Mouse (Mus musculus) forebrain, embryonic 13.5 days (tissue): ENCODE results near the gene Zbtb39. TPM values are rescaled to one million over a fixed set of nuclear protein-coding genes. Genes with fewer than 3 reads are reported as not detected.
"Not testable (repeated sequence)": the region's sequence is repeated elsewhere in the genome, so short reads cannot be mapped to it uniquely, and the experiment has no call there.

Experiments
- ATAC-seq: fragments of 200-750 bp; cut with Nextera tagmentation; 2 replicates; pipeline ENCODE4 v1.8.0; 2017
- H3K27ac ChIP-seq: fragments of 300-500 bp; sonication (generic); 2 replicates; pipeline ENCODE4 v1.5.1; 2015; ENCODE audit warnings: inconsistent platforms, mild to moderate bottlenecking, moderate library complexity
- H3K27me3 ChIP-seq: fragments of 300-500 bp; sonication (generic); 2 replicates; pipeline ENCODE4 v1.6.1; 2015; ENCODE audit warnings: mild to moderate bottlenecking, inconsistent platforms
- H3K36me3 ChIP-seq: fragments of 300-500 bp; sonication (generic); 2 replicates; pipeline ENCODE4 v1.6.1; 2015; ENCODE audit warnings: mild to moderate bottlenecking, inconsistent platforms; ENCODE audit not compliant: poor library complexity, severe bottlenecking
- H3K4me1 ChIP-seq: fragments of 300-500 bp; sonication (generic); 2 replicates; pipeline ENCODE4 v1.6.1; 2015; ENCODE audit warnings: inconsistent platforms
- H3K4me2 ChIP-seq: fragments of 300-500 bp; sonication (generic); 2 replicates; pipeline ENCODE4 v1.6.1; 2015; ENCODE audit warnings: inconsistent platforms, mild to moderate bottlenecking, moderate library complexity
- H3K4me3 ChIP-seq: fragments of 300-500 bp; sonication (generic); 2 replicates; pipeline ENCODE4 v1.5.1; 2015; ENCODE audit warnings: mild to moderate bottlenecking, inconsistent platforms
- H3K9ac ChIP-seq: fragments of 300-500 bp; sonication (generic); 2 replicates; pipeline ENCODE4 v1.6.1; 2015; ENCODE audit warnings: mild to moderate bottlenecking, inconsistent platforms
- H3K9me3 ChIP-seq: fragments of 300-500 bp; sonication (generic); replicated peaks from 2 replicates; pipeline ENCODE4 v1.6.1; 2016; ENCODE audit warnings: inconsistent platforms
- WGBS: fragments of 180-500 bp; shearing (Covaris S2); methylation state at CpG from one replicate; pipeline ENCODE4 v1.1.7; 2015; 5-methylcytosine and 5-hydroxymethylcytosine counted together
- polyA plus RNA-seq: library from polyadenylated mRNA; unstranded; fragments of >200 nt; fragmentation: Nextera tagmentation; extraction: Ambion mirVana; gene quantifications from 2 replicates; pipeline ENCODE4 v1.2.1, GENCODE M21; 2015

The Zbtb39 gene
- polyA plus RNA-seq, 1 experiment from 2014 or later, result 4.3 TPM

GRCm38 (mm10) chr10:127762926-127763325 is 23.6 kb downstream of the Zbtb39 start:
- 90% methylated on average over 10 of the region's 10 CpGs for WGBS

DNA sequence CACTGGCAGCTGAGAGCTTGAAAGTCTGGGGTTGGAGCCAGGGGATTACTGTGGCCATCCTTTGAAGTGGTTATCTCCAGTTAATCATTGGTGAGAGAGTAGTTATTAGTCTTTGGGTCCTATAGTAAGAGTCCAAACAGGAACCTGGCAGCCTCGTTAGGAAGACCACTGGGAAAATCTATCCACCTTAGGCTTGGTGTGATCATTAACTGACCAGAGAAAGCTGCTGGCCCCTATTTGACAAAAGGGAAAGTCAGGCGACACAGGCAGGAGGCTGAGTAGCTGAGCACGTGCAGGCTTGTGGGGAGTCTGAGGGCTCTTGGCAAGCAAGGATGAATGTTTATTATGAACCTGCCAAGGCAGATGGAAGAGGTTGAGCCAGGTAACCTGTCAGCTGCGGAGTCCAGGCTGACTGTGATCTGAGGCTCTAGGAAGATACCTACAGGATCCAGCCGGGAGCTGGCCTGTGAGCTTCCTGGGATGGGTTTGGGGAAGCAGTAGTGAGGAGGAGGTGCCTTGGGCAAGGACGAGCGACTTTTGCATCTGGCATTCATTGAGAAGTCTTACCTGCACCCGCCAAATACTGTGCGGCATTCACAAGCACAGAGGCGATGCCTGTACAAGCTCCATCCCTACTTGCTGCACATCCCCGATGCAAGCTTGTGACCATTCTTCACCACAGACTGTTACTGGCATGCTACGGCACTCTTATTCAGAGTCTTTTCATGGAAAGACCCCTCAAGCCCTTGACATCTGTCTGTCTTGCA is 24.8 kb downstream of the Zbtb39 start:
- no peaks in the 10 kb centered on the region for H3K36me3 ChIP-seq
- H3K4me3 ChIP-seq, result no peak overlapping the region
- H3K4me1 ChIP-seq, result no peaks in the 10 kb centered on the region
- 65% methylated on average over 12 of the region's 12 CpGs for WGBS
- no peak overlapping the region for H3K4me2 ChIP-seq
- H3K27me3 ChIP-seq, result no peaks in the 10 kb centered on the region
- no peak overlapping the region for H3K9ac ChIP-seq
- H3K9me3 ChIP-seq, result no peaks in the 10 kb centered on the region
- H3K27ac ChIP-seq, result no peak overlapping the region
- no peak for ATAC-seq

More at GRCm38 (mm10) chr10:127762926-127763325, 23.6 kb downstream of the Zbtb39 start:
- not testable (repeated sequence) for H3K27me3 ChIP-seq, H3K4me1 ChIP-seq, H3K4me3 ChIP-seq, ATAC-seq, H3K4me2 ChIP-seq, H3K27ac ChIP-seq, H3K9me3 ChIP-seq, H3K9ac ChIP-seq, H3K36me3 ChIP-seq

GRCm38 (mm10) chr10:127766564-127766963 is 27.2 kb downstream of the Zbtb39 start:
- WGBS, result 92% methylated on average over 1 of the region's 1 CpGs
- Histone ChIP-seq H3K9me3 (no peaks in the 10 kb centered on the region), H3K27ac (no peak overlapping the region), H3K4me1 (no peaks in the 10 kb centered on the region), H3K36me3 (no peaks in the 10 kb centered on the region), H3K4me3 (no peak overlapping the region), H3K9ac (no peak overlapping the region), H3K27me3 (no peaks in the 10 kb centered on the region), H3K4me2 (no peak overlapping the region)
- no peak for ATAC-seq

GRCm38 (mm10) chr10:127776011-127776410 is 36.7 kb downstream of the Zbtb39 start, which contains the start of gene Rdh9:
Rdh9 (plus strand) TSS chr10:127776386.
- Histone ChIP-seq H3K9me3 (no peaks in the 10 kb centered on the region), H3K36me3 (no peaks in the 10 kb centered on the region), H3K9ac (no peak within 1 kb of the TSS), H3K4me2 (no peak within 1 kb of the TSS), H3K4me1 (no peaks in the 10 kb centered on the region), H3K4me3 (no peak within 1 kb of the TSS), H3K27me3 (no peaks in the 10 kb centered on the region), H3K27ac (no peak within 1 kb of the TSS)
- WGBS, result 87% methylated on average over 2 of the region's 2 CpGs
- ATAC-seq, result no peak

- not testable (repeated sequence) for H3K27ac ChIP-seq, H3K4me2 ChIP-seq, ATAC-seq, H3K9me3 ChIP-seq, H3K4me3 ChIP-seq, H3K27me3 ChIP-seq, H3K9ac ChIP-seq, H3K4me1 ChIP-seq, H3K36me3 ChIP-seq
- 99% methylated on average over 17 of the region's 17 CpGs for WGBS
Observed at GRCm38 (mm10) chr10:127782321-127782720, 43.0 kb downstream of the Zbtb39 start.

DNA sequence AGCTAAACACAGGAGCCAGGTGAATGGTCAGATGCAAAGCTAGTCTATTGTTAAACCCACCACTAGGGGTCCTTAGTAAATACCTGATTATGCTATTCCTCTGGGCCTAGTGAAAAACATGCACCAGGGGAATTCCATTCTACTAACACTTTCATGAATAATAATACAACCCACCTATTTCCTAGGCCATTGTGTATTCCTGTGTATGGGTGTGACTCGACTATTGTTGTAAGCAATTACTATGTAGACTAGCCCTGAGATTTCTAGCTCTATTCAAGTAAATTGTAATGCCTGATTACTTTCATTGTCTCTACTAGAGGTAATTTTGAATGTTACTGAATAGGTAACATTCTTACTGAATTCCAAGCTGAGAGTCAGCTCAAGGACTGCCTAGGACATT is 46.1 kb downstream of the Zbtb39 start:
- WGBS, result 78% methylated on average over 1 of the region's 1 CpGs
- H3K36me3 ChIP-seq, H3K4me2 ChIP-seq, H3K4me3 ChIP-seq, H3K4me1 ChIP-seq, ATAC-seq, H3K27ac ChIP-seq, H3K9ac ChIP-seq, H3K27me3 ChIP-seq, H3K9me3 ChIP-seq: not testable (repeated sequence)

Other genes starting within 250 kb of the Zbtb39 start
- gene Stac3, start 237.9 kb upstream of the Zbtb39 start, polyA plus RNA-seq, result 1.0 and 1.1 TPM in 2 replicates
- gene Ndufa4l2, start 224.6 kb upstream of the Zbtb39 start, polyA plus RNA-seq, result 11.9 and 12.8 TPM in 2 replicates
- 89.6 and 91.5 TPM in 2 replicates for gene Shmt2, start 217.1 kb upstream of the Zbtb39 start, polyA plus RNA-seq
- gene Nxph4, start 205.0 kb upstream of the Zbtb39 start, polyA plus RNA-seq, result 36.8 and 50.7 TPM in 2 replicates
- gene Lrp1, start 118.4 kb upstream of the Zbtb39 start, polyA plus RNA-seq, result 65.1 and 74.7 TPM in 2 replicates
- gene Stat6, start 96.6 kb upstream of the Zbtb39 start, polyA plus RNA-seq, result 2.6 and 2.7 TPM in 2 replicates
- 6.7 and 7.0 TPM in 2 replicates for gene Nemp1, start 72.6 kb upstream of the Zbtb39 start, polyA plus RNA-seq
- gene Nab2, start 71.0 kb upstream of the Zbtb39 start, polyA plus RNA-seq, result 1.6 and 2.0 TPM in 2 replicates
- gene Myo1a, start 34.4 kb upstream of the Zbtb39 start, polyA plus RNA-seq, result 0.60 and 0.83 TPM in 2 replicates
- gene Tac2, start 15.1 kb upstream of the Zbtb39 start, polyA plus RNA-seq, result 0.35 TPM in 1 of 2 replicates, not detected in the other
- 0.39 and 0.48 TPM in 2 replicates for gene Gpr182, start 12.2 kb downstream of the Zbtb39 start, polyA plus RNA-seq
- gene Rdh1, start 20.2 kb downstream of the Zbtb39 start, polyA plus RNA-seq, result not detected in 2 replicates
- gene Rdh16f1, start 20.2 kb downstream of the Zbtb39 start, polyA plus RNA-seq, result not detected in 2 replicates
- 0.13 and 0.17 TPM in 2 replicates for gene Rdh9, start 36.8 kb downstream of the Zbtb39 start, polyA plus RNA-seq
- gene Rdh16, start 61.6 kb downstream of the Zbtb39 start, polyA plus RNA-seq, result 0.05 TPM in 1 of 2 replicates, not detected in the other
- not detected in 2 replicates for gene Rdh19, start 110.4 kb downstream of the Zbtb39 start, polyA plus RNA-seq
- not detected in 2 replicates for gene Rdh16f2, start 126.9 kb downstream of the Zbtb39 start, polyA plus RNA-seq
- not detected in 2 replicates for gene Rdh7, start 149.3 kb downstream of the Zbtb39 start, polyA plus RNA-seq
- not detected in 2 replicates for gene Sdr9c7, start 159.0 kb downstream of the Zbtb39 start, polyA plus RNA-seq